Mouse (Mus musculus) bone marrow macrophage, adult 2 months (primary cell): Measurements from ENCODE around the gene Sema6c.

Source experiments
- CTCF ChIP-seq: IDR thresholded peaks from 2 replicates; pipeline ENCODE4 v1.5.1; 2012; ENCODE audit warnings: low read depth, mild to moderate bottlenecking, low read length, moderate library complexity
- POLR2A ChIP-seq: IDR thresholded peaks from 2 replicates; pipeline ENCODE4 v1.6.1; 2012; ENCODE audit warnings: mild to moderate bottlenecking, low read depth, low read length, borderline replicate concordance

- TF ChIP-seq CTCF (no peak), POLR2A (no peak)
These were observed 19.5 kb upstream of the Sema6c start for GRCm38 (mm10) chr3:95140795-95141194.
